Comparison of ENCODE assay signal across 9 mouse cellular contexts in genomic region chrX:11999951-12000350, GRCm38 (mm10).
A peak's percentile ranks its signal among the peaks of the same experiment; 100 is the strongest.
DNase-seq lines count a peak whose midpoint lies in the region; ATAC-seq and TF ChIP-seq lines count a peak whose summit lies in the region.
"Had no signal": no experiment of that assay in that cellular context is flagged by ENCODE, and none has a peak within 500 bp of the region (broad histone marks: within the 10 kb centered on the region; RNA-seq: fewer than 3 reads in every experiment).

No protein-coding gene starts in this region.

- 25% methylated on average over 19 of the region's 19 CpGs for WGBS in stomach, embryonic 14.5 days
- 68% methylated on average over 19 of the region's 19 CpGs for WGBS in stomach, postnatal 0 days
- WGBS in forebrain, embryonic 10.5 days = 5% methylated on average over 19 of the region's 19 CpGs
- WGBS in liver, embryonic 12.5 days (ENCODE audit: insufficient replicate concordance) = 45% methylated on average over 19 of the region's 19 CpGs

- H3K36me3 ChIP-seq in stomach, embryonic 14.5 days (ENCODE audit: control insufficient read depth, insufficient read depth, low read length) = no peaks in the 10 kb centered on the region
- no peaks in the 10 kb centered on the region for H3K36me3 ChIP-seq in stomach, postnatal 0 days (ENCODE audit: control insufficient read depth, insufficient read depth, low read length)
- no peaks in the 10 kb centered on the region for H3K36me3 ChIP-seq in forebrain, embryonic 10.5 days (replicated peaks)
- no peaks in the 10 kb centered on the region for H3K36me3 ChIP-seq in liver, embryonic 12.5 days

- no peak overlapping the region for H3K9ac ChIP-seq in stomach, embryonic 14.5 days (replicated peaks; ENCODE audit: low read depth, low read length)
- no peak overlapping the region for H3K9ac ChIP-seq in stomach, postnatal 0 days (ENCODE audit: low read length)
- H3K9ac ChIP-seq in liver, embryonic 12.5 days = peak overlapping the region; percentile 72; the same call in 1 of the 2 replicates

- DNase-seq in stomach, postnatal 0 days (ENCODE audit: low spot score) = no peak
- peak; percentile 35 for DNase-seq in forebrain, embryonic 10.5 days (ENCODE audit: extremely low spot score, low spot score)
- peak; percentile 42 for DNase-seq in retina, embryonic 14.5 days (ENCODE audit: low spot score)
- no peak for DNase-seq in c-Kit-positive CD71-positive TER-119-positive erythroid progenitor cells, embryonic 14.5 days (ENCODE audit: low spot score)
- DNase-seq: lung, adult 2 months had no signal

- no peaks in the 10 kb centered on the region for H3K9me3 ChIP-seq in stomach, embryonic 14.5 days (ENCODE audit: control insufficient read depth, low read depth, low read length)
- no peaks in the 10 kb centered on the region for H3K9me3 ChIP-seq in stomach, postnatal 0 days (ENCODE audit: control insufficient read depth, low read length)
- H3K9me3 ChIP-seq in forebrain, embryonic 10.5 days = no peaks in the 10 kb centered on the region
- H3K9me3 ChIP-seq in liver, embryonic 12.5 days (replicated peaks) = no peaks in the 10 kb centered on the region

- H3K27me3 ChIP-seq in stomach, embryonic 14.5 days (ENCODE audit: control insufficient read depth, insufficient read depth, low read length) = peaks cover 5% of the 10 kb centered on the region; the same call in 1 of the 2 replicates
- no peaks in the 10 kb centered on the region for H3K27me3 ChIP-seq in stomach, postnatal 0 days (ENCODE audit: control insufficient read depth, insufficient read depth, low read length)
- H3K27me3 ChIP-seq in forebrain, embryonic 10.5 days (ENCODE audit: poor library complexity, severe bottlenecking) = peaks cover 100% of the 10 kb centered on the region
- H3K27me3 ChIP-seq in liver, embryonic 12.5 days (replicated peaks) = peaks cover 63% of the 10 kb centered on the region

- no peak for TF ChIP-seq EP300 in stomach, postnatal 0 days (optimal IDR thresholded peaks at IDR 0.05)

- no peak overlapping the region for H3K4me3 ChIP-seq in stomach, embryonic 14.5 days (ENCODE audit: low read depth, low read length)
- no peak overlapping the region for H3K4me3 ChIP-seq in stomach, postnatal 0 days (ENCODE audit: low read depth, low read length)
- H3K4me3 ChIP-seq in forebrain, embryonic 10.5 days = peak overlapping the region; percentile 10; the same call in 1 of the 2 replicates
- no peak overlapping the region for H3K4me3 ChIP-seq in liver, embryonic 12.5 days

- no peak for TF ChIP-seq CTCF in stomach, postnatal 0 days (IDR thresholded peaks at IDR 0.05; ENCODE audit: low read depth)

- ATAC-seq in stomach, embryonic 14.5 days (ENCODE audit: insufficient number of reproducible peaks, insufficient read depth, low FRiP score, low read depth) = no peak
- ATAC-seq in stomach, postnatal 0 days (ENCODE audit: low FRiP score, low TSS enrichment) = no peak
- no peak for ATAC-seq in liver, embryonic 12.5 days
- no peak for ATAC-seq in monocyte, adult 5-6 weeks (replicated peaks; ENCODE audit: insufficient number of reproducible peaks, low FRiP score, low TSS enrichment, poor library complexity, severe bottlenecking)
- no peak for ATAC-seq in frontal cortex, adult (ENCODE audit: low TSS enrichment)

- 0 out of 2 replicates have a peak overlapping the region, but pooled peaks have one; percentile 46 for H3K4me2 ChIP-seq in stomach, embryonic 14.5 days (replicated peaks; ENCODE audit: low read depth, low read length)
- no peak overlapping the region for H3K4me2 ChIP-seq in stomach, postnatal 0 days (replicated peaks; ENCODE audit: low read depth)
- H3K4me2 ChIP-seq in liver, embryonic 12.5 days = peak overlapping the region; percentile 76

- H3K4me1 ChIP-seq in stomach, embryonic 14.5 days (ENCODE audit: control insufficient read depth, insufficient read depth, low read length) = peaks cover 5% of the 10 kb centered on the region; the same call in 1 of the 2 replicates
- no peaks in the 10 kb centered on the region for H3K4me1 ChIP-seq in stomach, postnatal 0 days (replicated peaks; ENCODE audit: control insufficient read depth, insufficient read depth)
- peaks cover 69% of the 10 kb centered on the region for H3K4me1 ChIP-seq in forebrain, embryonic 10.5 days
- peaks cover 98% of the 10 kb centered on the region for H3K4me1 ChIP-seq in liver, embryonic 12.5 days

- H3K27ac ChIP-seq in stomach, embryonic 14.5 days (ENCODE audit: low read length) = no peak overlapping the region
- no peak overlapping the region for H3K27ac ChIP-seq in stomach, postnatal 0 days (replicated peaks)
- peak overlapping the region; percentile 85; the same call in 1 of the 2 replicates for H3K27ac ChIP-seq in forebrain, embryonic 10.5 days
- peak overlapping the region; percentile 89; the same call in 1 of the 2 replicates for H3K27ac ChIP-seq in liver, embryonic 12.5 days

Comparison
In these comparisons a context has a peak if more than half of its experiments do, and no peak if none do; other contexts are left out.
1. H3K27ac ChIP-seq: peak in forebrain, embryonic 10.5 days (single experiment) and liver, embryonic 12.5 days (single experiment); none in stomach, embryonic 14.5 days (single experiment) and stomach, postnatal 0 days (single experiment).
2. DNase-seq: peak in forebrain, embryonic 10.5 days (single experiment) and retina, embryonic 14.5 days (single experiment); none in stomach, postnatal 0 days (single experiment) and c-Kit-positive CD71-positive TER-119-positive erythroid progenitor cells, embryonic 14.5 days (single experiment).